Mouse (Mus musculus) T-helper 2 cell (primary cell): ENCODE results near the gene Vkorc1l1.
"Not testable (repeated sequence)": the region's sequence is repeated elsewhere in the genome, so short reads cannot be mapped to it uniquely, and the experiment has no call there.

Experiments used
- in situ Hi-C: fragments of 300-600 bp; cut with MboI, MseI; formaldehyde crosslinking; loops from one replicate; pipeline ENCODE4 v1.15.1; 2025; ENCODE audit warnings: high pct_unique_total_duplicates

Gene Vkorc1l1

DNA sequence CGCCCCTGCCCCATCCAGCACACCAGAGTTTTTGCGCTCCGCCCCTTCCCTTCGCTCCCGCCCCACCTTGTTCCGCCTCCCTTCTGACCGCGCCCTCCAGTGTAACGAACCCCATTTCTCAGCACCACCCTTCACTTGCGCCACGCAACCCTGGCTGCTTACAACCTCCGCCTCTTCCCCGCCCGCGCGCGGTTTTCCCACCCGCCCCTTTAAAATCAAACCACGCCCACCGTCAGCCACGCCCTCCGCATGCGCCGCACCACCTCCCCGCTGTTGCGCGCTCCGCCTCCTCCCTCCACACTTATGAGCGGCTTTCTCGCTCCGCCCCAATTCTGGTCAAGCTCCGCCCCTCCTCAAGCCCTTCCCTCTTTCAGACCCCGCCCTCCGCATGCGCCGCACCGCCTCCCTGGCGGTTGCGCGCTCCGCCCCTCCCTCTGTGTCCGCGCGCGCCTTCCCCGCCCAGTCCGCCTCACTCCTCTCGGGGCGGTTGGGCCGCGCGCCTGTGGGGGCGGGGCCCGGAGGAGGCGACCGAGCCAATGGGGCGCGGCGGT is at the start of gene Vkorc1l1:
Gene Vkorc1l1, plus strand, starts transcription at position 476 of the 551 bp plus-strand sequence.
- in situ Hi-C loops = no loop called here

DNA sequence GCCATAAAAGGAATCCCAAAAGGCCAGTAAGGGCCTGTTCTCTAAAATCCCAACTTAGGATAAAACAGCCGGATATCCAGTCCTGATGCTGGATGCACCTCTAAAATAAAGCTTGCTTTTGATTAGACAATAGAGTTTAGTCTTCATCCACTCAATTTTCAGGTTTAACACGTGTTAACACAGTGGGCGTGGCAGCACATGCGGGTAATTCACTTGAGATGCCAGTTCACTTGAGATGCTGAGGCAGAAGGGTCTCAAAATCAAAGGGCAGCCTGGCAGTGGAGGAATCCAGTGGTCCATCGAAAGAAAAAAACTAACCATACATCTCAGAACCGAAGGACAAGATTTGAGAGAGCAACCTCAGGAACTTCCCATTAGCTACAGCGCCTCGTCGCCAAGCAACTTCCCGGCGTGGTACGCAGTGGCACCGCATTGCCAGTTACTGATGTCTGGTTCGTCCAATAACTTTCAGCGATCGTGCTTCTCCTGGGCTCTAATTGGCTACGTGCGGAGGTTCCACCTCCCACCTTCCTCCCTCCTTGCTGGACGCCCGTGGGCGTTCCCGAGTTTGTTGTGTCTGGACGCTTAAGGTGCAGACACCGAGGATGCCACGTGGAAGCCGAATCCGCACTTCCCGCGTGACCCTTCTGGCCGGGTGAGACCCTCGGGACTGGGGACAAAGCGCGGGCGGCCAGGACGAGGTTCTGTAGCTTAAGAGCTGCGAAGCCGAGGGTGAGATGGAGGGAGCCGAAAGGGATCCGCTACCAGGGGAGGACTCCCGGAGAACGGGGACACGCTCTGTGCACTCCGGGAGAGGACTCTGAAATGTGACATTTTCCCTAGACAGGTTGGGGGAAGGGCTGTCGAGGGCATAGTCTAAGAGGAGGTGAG is 46.3 kb upstream of the Vkorc1l1 start, which contains the start of gene Zbed5:
Gene Zbed5, plus strand, starts transcription at position 526 of the 891 bp plus-strand sequence.
- in situ Hi-C loops = no loop called here

DNA sequence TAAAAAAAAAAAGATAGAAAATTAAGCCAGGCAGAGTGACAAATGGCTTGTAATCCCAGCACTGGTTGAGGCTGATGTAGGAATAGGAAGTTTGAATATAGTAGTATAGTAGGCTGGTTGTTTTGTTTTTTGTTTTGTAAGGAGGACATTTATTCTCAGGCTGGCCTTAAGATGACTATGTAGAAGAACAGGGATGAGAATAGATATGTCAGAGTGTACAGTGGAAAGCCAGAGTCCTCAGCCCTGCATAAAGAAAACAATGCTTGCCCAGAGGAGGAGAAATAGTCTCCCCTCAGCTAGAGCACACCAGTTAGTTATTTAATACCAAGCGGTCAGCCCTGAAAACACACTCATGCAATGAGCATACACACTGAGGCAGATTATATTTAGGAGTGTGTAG is 43.3 kb upstream of the Vkorc1l1 start, which contains the start of gene Phkg1:
Gene Phkg1, minus strand, starts transcription at position 101 of the 400 bp plus-strand sequence.
- in situ Hi-C loops = no loop called here

DNA sequence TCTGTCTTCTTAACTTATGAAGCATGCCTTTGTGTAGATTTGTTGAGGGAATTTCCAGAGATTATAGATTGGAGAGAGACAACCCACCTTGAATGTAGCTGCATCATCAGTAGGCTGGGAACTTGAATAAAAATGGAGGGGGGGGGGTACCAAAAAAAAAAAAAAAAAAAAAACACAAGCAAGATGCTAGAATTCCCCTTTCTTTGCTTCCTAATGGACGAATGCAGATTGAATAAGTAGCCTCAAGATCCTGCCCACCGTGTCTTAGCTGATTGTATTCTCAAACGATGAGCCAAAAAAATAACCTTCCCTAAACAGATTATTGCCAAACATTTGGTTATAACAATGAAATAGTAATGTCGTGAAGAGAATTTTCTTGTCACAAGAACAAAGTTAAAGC is 34.0 kb upstream of the Vkorc1l1 start:
- in situ Hi-C loops = no loop called here

DNA sequence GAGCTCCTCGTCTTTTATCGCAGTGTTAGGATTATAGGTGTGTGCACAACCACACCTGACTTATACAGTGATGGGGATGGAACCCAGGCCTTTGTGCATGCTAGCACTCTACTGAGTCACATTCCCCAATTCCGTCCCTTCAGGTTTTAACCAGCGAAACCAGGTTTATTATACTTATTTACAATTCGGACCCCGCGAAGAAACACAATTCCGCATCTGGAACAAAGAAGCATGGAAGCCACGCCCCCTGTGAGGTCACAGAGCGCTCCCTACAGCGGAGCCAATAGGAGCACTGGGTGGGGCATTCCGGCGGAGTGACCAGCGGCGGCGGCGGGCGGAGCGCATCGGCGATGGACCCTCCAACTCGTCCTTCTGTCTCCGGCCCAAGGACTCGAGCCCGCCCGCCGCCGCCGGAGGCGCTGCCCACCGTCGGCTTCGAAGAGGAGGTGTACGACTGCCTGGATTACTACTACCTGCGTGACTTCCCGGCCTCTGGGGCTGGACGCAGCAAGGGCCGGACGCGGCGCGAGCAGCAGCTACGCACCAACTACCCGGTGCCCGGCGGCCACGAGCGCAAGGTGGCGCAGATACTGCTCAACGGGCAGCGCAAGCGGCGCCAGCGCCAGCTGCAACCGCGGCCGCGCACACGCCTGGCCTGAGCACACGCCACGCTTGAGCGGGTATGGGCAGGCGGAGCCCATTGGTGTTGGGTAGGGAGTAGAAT is 33.4 kb upstream of the Vkorc1l1 start, which contains the start of gene Nupr1l:
Gene Nupr1l, plus strand, starts transcription at position 299 of the 724 bp plus-strand sequence.
- in situ Hi-C loops = no loop called here

DNA sequence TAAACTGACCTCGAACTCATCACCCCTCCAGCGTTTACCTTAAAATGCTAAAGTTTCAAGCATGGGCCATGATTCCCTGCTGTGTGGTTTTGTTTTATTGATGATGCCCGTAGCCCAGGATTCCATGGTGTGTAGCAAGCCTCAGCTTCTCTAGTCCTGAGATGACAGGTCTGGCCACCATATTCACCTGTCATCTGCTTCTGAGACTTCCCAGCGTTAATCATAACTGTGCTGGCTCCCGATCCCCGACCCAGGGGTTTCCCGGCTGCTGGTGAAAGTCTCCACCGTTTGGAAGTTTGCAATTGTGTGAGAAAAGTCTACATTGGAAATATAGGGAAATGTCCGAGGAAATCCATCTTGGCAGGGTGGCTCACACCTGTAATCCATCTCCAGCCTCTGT is 32.6 kb upstream of the Vkorc1l1 start:
- in situ Hi-C loops = no loop called here

DNA sequence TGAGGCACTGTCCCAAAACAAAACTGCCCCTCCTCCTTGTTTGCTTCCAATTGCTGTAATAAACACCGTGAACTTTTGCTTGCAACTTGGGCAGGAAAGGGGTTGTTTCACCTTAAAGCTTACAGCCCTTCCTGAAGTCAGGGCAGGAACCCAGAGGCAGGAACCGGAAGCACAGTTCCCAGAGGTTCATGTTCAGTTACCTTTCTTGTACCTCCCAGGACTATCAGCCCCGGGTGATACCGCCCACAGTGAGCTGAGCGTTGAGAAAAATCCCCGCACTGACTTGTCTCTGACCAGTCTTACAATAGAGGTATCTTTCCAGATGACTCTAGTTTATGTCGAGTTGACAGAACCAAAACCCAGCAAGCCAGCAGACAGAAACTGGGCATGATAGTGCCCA is 32.2 kb upstream of the Vkorc1l1 start:
- in situ Hi-C loops = no loop called here

DNA sequence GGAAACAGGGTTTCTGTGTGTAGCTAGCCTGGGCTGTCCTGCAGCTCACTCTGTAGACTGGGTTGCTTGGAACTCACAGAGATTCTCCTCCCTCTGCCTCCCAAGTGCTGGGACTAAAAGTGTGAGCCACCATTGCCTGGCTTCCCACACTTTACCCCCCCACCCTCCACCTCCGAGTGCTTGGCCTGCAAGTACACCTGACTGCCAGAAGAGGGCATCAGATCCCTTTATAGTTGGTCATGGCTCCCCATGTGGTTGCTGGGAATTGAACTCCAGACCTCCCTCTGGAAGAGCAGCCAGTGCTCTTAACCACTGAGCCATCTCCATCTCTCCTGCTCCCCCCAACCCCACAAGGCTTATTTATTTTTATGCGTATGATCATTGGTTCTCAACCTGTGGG is 27.7 kb upstream of the Vkorc1l1 start:
- in situ Hi-C loops = no loop called here

DNA sequence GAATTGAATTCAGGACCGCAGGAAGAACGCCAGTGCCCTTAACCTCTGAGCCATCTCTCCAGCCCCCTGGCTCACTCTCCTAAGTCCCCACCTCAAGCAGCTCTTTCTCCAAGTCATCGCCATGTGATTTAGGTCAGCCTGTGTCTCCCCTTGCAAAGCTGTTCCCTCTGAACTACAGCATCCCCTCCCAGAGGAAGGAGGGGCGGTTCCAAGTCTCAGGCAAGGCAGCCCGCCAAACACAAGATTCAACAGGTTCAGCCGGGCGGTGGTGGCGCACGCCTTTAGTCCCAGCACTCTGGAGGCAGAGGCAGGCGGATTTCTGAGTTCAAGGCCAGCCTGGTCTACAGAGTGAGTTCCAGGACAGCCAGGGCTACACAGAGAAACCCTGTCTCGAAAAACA is 26.3 kb upstream of the Vkorc1l1 start:
- in situ Hi-C loops = not testable (repeated sequence)

DNA sequence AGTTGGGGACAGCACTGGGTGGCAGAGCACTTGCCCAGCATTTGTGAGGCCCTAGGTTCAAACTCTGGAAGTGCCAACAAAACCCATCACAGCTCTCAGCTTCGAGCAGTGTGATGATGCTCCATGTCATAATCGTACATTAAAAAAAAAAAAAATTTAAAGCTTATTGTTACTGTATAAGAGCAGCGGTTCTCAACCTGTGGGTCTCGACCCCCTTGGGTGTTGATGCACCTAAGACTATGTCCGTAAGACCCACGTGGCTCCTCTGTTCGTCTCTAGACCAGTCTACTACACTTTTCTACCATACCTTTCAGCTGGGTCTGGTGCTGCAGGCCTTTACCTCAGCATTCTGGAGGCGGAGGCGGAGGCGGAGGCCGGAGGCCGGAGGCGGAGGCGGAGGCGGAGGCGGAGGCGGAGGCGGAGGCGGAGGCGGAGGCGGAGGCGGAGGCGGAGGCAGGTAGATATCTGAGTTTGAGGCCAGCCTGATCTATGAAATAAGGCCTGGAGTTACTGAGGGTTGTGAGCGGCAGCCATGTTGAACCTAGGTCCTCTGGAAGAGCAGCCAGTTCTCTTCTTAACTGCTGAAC is 23.6 kb upstream of the Vkorc1l1 start:
- in situ Hi-C loops = no loop called here

DNA sequence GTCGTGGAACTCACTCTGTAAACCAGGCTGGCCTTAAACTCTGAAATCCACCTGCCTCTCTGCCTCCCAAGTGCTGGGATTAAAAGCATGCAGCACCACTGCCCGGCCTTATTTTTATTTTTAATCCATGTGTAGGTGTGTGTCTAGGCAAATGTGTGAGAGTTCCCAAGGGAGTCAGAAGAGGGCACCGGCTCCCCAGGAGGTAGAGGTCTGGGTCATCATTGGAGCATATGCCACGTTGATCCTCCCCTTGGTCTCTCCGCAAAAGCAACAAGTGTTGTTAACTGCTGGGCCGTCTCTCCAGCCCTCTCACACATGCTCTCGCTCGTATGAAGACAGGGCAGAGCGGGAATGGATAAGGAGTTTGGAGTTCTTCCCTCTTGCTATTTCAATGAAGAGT is 23.0 kb upstream of the Vkorc1l1 start:
- in situ Hi-C loops = no loop called here

DNA sequence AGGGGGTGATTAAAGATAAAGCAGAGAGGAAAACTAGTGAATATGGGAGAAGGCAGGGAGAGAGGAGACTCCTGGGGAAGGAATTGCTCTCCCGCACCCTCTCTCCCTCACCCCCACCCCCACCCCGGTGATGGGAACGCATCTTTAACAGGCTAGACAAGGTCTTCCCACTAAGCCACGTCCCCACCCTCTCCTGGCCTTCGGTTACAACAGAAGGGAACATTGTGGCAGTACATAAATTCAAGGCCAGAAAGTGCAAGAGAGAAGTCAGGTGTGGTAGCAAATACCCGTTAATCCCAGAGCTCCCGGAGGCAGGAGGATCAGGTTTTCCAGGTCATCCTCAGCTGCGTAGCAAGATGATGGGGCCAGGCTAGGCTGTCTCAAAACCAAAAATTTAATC is 22.4 kb upstream of the Vkorc1l1 start:
- in situ Hi-C loops = no loop called here

DNA sequence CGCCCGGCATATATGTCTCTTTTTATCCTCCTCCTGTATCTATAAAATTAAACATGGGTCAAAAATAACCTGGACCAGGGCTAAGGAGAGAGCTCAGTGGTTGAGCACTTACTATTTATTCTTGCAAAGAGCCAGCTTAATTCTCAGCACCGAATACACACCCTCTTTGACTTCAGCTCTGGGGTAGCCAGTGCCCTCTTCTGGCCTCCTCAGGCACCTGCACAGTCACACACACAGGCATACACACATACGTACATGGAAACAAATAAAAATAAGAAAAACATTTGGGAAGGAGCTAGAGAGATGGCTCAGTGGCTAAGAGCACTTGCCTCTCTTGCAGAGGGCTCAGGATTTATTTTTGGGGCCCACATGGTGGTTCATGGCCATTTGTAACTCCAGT is 19.8 kb upstream of the Vkorc1l1 start:
- in situ Hi-C loops = no loop called here

DNA sequence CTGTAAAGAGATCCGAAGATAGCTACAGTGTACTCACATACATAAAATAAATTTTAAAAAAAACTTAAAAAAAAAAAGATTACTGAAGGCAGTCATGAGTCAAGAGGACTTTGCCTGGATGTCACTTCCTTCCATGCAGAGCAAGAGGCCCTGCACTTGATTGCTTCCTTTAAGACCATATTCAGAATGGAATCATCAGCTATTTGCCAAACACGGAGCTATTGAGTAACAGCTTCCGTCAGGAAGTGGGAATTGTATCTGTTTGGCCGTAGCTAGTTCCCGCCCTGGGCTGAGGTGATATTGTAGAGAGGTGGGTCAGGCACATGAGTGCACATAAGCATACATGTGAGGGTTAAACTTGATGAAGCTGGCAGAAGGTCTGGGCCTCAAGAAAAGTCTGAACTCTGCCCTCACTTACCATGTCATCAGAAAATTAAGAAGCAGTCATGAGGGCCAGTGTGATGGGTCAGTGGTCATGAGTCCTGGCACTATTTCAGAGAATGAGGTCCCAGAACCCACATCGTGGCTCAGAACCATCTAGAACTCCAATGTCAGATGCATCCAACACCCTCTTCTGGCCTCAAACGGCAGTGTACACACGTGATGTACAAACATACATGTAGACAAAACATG is 16.8 kb upstream of the Vkorc1l1 start:
- in situ Hi-C loops = no loop called here

DNA sequence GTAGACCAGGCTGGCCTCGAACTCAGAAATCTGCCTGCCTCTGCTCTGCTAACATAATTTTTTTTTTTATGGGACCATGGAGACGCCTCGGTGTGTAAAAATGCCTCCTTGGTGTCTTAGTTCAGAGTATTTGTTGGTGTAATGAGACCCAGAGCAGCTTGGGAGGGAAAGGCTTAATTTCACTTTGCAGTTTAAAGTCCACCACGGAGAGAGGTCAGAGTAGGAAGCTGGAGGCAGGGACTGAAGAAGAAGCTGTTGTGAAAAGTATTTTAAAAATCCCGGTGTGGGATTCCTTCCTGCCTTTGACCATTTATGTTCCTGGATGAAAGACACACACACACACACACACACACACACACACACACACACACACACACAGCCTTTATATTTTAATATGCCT is 15.8 kb upstream of the Vkorc1l1 start:
- in situ Hi-C loops = no loop called here

DNA sequence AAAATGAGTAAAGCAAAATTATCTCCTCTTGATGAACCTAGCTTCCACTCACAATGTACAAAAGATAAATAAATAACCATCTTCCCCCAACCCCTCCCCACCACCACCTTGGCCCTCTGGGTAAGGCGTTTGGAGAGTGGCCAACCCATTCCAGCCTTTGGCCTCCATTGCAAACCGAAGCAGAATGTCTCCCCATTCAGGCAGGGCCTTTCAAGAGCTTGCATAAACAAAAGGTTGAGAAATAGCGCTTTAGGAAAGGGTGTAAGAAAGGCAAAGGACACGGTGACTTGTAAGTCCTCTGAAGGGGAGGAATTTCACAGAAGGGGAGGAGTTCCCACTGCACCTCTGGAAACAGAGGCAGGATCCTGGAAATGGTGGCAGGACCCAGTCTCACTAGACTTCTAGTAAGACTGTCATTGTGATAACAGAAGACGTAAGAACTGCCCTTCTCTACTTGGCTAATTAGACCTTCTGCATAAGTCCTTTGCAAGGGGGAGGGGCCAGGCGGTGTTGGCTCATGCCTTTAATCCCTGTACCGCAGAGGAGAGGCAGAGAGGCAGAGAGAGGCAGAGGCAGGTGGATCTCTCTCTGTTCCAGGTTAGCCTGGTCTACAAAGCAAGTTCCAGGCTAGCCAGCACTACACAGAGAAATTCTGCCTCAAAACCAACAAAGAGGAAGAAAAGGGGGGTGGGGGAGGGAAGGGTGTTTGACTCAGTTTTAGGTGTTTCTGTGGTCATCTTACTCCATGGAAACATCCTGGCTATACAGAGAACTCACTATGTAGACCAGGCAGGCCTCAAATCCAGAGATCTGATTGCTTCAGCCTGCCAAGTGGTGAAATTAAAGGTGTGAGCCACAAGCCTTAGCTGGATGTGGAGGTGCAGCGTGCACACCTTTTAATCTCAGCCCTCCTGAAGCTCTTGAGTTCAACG is 11.6 kb upstream of the Vkorc1l1 start:
- in situ Hi-C loops = no loop called here

DNA sequence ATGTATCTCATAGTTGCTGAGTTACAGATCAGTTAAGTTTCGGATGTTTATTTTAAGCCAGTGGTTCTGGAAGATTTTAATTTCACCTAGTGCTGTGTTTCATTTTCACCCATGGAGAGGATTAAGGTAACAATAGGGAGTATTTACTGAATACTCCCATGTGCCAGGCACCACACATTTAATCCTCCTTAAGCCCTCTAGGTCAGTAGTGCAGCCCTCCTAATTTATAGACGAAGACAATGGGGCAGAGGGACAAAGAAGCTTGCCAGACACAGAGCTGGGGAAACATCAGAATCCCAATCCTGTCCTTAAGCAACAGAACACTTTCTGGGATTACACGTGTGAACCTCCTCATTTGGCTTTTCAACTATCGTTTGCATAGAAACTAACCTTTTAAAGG is 4.8 kb upstream of the Vkorc1l1 start:
- in situ Hi-C loops = no loop called here

DNA sequence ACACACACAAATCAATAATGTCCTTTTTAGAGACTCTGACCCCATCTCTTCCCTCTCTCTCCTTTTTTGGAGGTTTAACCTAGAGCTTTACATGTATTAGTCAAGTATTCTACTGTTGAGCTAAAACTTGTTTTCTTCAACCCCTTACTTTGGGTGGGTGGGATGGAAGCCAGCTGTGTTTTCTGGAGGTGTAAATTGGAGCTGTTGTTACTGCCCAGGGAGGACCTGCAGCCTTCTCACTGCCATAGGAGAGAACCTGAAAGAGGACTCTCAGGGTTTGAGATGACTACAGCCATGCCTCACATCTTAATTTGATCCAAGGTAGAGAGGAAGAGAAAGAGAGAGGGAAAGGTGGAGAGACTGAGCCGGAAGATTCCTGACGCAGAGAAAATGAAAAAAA is 1.5 kb upstream of the Vkorc1l1 start:
- in situ Hi-C loops = no loop called here

DNA sequence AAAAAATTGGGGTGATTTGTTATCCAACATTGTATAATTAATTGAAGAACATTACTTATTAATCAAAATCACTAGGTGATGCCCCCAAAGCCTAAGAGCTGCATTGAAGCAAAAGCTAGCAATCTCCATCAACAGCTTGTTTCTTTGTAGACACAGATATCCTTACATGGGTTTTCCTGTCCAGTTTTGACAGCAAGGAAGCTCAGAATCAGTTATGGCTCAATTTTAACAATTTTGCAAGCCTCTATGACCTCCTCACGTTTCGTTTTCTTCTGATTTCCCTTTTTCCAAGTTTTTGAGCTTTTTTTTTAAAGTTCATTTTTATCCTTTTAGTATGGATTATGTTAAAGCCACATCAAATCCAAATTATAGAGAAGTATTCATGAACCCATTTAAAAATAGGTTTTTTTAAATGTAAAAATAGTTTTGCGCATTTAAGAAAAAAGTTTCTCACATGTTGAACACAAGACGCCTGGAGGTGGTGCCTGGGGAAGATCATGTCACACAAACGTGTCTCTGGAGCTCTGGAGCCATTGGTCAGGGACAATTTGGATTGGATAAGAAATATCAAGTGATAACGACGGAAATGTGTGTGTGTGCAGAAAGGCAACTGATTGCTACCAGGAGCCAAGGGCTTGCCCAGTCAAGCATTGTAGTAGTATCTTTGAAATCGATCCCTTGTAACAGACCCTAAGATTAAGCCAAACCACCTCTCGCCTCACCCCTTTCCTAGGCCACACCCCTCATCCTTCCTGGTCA is 855 bp upstream of the Vkorc1l1 start:
- in situ Hi-C loops = no loop called here
